Mouse (Mus musculus): ENCODE results near the gene Crybb3. TPM values are rescaled to one million over a fixed set of nuclear protein-coding genes. Genes with fewer than 3 reads are reported as not detected.
A peak's percentile ranks its signal among the peaks of the same experiment; 100 is the strongest.

Crybb3 gene
- polyA plus RNA-seq, 1 experiment from 2014 or later = 1.5 TPM

GRCm38 (mm10) chr5:113082356-113083168 lies 1.2 kb upstream of the Crybb3 start:
- ATAC-seq (peak; percentile 37; the same call in 1 of the 2 replicates), DNase-seq (ENCODE audit: low spot score) (no peak)
- Histone ChIP-seq H3K9ac (replicated peaks; ENCODE audit: low read depth) (no peak overlapping the region), H3K4me2 (replicated peaks; ENCODE audit: low read depth, low read length) (no peak overlapping the region), H3K9me3 (ENCODE audit: low read length) (no peaks in the 10 kb centered on the region), H3K36me3 (ENCODE audit: insufficient read depth, low read length) (no peaks in the 10 kb centered on the region), H3K27me3 (replicated peaks; ENCODE audit: insufficient read depth, low read length) (no peaks in the 10 kb centered on the region), H3K4me1 (ENCODE audit: insufficient read depth, low read depth, low read length) (no peaks in the 10 kb centered on the region), H3K27ac (ENCODE audit: low read length) (no peak overlapping the region), H3K4me3 (ENCODE audit: low read depth, low read length) (no peak overlapping the region)
- 42% methylated on average over 19 of the region's 19 CpGs for WGBS
- TF ChIP-seq CTCF (IDR thresholded peaks at IDR 0.05) (no peak), EP300 (IDR thresholded peaks at IDR 0.05) (no peak)

DNA sequence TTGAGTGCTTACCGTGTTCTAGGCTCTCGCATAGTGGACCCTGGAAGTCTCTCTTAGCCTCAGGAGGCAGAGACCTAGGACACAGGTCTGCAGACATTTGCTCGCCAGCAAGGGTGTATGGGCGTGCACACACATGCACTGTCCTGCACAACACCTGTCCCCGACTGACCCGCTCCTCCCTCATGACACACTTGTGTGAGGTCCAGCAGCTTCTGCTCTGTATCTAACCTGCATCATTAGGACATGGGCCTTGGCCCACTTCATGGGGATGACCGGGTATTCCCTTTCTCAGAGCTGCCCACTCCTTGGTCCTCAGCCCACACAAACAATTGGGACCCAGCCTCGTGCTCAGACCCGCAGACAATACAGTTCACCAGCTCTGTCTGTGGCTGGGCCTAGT lies 364 bp downstream of the Crybb3 start:
- no peak overlapping the region for H3K9ac ChIP-seq (replicated peaks; ENCODE audit: low read depth)
- no peak for TF ChIP-seq CTCF (IDR thresholded peaks at IDR 0.05)
- no peak for TF ChIP-seq EP300 (IDR thresholded peaks at IDR 0.05)
- no peaks in the 10 kb centered on the region for H3K36me3 ChIP-seq (ENCODE audit: insufficient read depth, low read length)
- no peak for DNase-seq (ENCODE audit: low spot score)
- H3K4me1 ChIP-seq (ENCODE audit: insufficient read depth, low read depth, low read length) = no peaks in the 10 kb centered on the region
- no peaks in the 10 kb centered on the region for H3K27me3 ChIP-seq (replicated peaks; ENCODE audit: insufficient read depth, low read length)
- H3K4me2 ChIP-seq (replicated peaks; ENCODE audit: low read depth, low read length) = no peak overlapping the region
- no peaks in the 10 kb centered on the region for H3K9me3 ChIP-seq (ENCODE audit: low read length)
- no peak overlapping the region for H3K4me3 ChIP-seq (ENCODE audit: low read depth, low read length)
- H3K27ac ChIP-seq (ENCODE audit: low read length) = no peak overlapping the region
- 90% methylated on average over 9 of the region's 9 CpGs for WGBS
- no peak for ATAC-seq

DNA sequence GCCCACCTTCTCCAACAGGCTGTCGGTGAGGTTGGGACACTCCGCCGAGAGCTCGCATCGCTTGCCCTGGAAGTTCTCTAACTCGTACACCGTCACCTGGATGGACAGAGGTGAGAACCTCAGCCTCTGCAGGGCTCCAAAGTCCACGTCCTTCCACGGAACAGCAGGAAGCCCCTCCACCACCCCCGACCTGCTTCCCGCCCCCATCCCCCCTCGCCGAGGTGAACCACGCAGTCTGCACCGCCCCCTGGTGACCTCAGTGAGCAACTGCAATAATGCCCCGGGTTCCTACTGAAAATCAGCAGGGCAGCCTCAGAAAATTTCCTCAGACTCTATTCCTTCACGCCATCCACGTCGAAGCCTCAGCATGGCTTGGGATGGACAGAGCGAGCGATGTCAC lies 1.6 kb downstream of the Crybb3 start:
- ATAC-seq (no peak), DNase-seq (ENCODE audit: low spot score) (no peak)
- Histone ChIP-seq H3K27me3 (replicated peaks; ENCODE audit: insufficient read depth, low read length) (no peaks in the 10 kb centered on the region), H3K27ac (ENCODE audit: low read length) (no peak overlapping the region), H3K9me3 (ENCODE audit: low read length) (no peaks in the 10 kb centered on the region), H3K9ac (replicated peaks; ENCODE audit: low read depth) (no peak overlapping the region), H3K36me3 (ENCODE audit: insufficient read depth, low read length) (no peaks in the 10 kb centered on the region), H3K4me2 (replicated peaks; ENCODE audit: low read depth, low read length) (no peak overlapping the region), H3K4me3 (ENCODE audit: low read depth, low read length) (no peak overlapping the region), H3K4me1 (ENCODE audit: insufficient read depth, low read depth, low read length) (no peaks in the 10 kb centered on the region)
- TF ChIP-seq EP300 (IDR thresholded peaks at IDR 0.05) (no peak), CTCF (IDR thresholded peaks at IDR 0.05) (peak; percentile 64)
- 29% methylated on average over 19 of the region's 21 CpGs for WGBS

DNA sequence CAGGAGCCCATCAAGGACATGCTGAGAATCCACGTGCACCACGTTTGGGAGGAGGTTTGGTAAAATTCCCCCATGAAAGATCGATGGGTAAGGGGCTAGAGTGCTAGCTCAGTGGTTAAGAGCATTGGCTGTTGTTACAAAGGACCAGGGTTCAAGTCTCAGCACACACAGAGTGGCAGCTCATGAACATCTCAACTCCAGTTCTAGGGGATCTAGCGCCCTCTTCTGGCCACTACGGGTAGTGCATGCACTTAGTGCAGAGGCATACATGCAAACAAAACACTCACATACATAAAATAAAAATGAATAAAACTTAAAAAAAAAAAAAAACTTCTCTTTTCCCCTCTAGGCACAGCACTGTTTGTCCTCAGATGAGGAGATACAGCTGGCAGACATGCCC lies 2.7 kb downstream of the Crybb3 start:
- TF ChIP-seq EP300 (IDR thresholded peaks at IDR 0.05) = no peak
- TF ChIP-seq CTCF (IDR thresholded peaks at IDR 0.05) = peak; percentile 65
- WGBS = 59% methylated on average over 5 of the region's 5 CpGs
- no peak overlapping the region for H3K4me3 ChIP-seq (ENCODE audit: low read depth, low read length)
- no peaks in the 10 kb centered on the region for H3K27me3 ChIP-seq (replicated peaks; ENCODE audit: insufficient read depth, low read length)
- H3K4me1 ChIP-seq (ENCODE audit: insufficient read depth, low read depth, low read length) = no peaks in the 10 kb centered on the region
- no peak overlapping the region for H3K27ac ChIP-seq (ENCODE audit: low read length)
- ATAC-seq = no peak
- DNase-seq (ENCODE audit: low spot score) = no peak
- H3K9ac ChIP-seq (replicated peaks; ENCODE audit: low read depth) = no peak overlapping the region
- no peaks in the 10 kb centered on the region for H3K36me3 ChIP-seq (ENCODE audit: insufficient read depth, low read length)
- H3K9me3 ChIP-seq (ENCODE audit: low read length) = no peaks in the 10 kb centered on the region
- no peak overlapping the region for H3K4me2 ChIP-seq (replicated peaks; ENCODE audit: low read depth, low read length)

DNA sequence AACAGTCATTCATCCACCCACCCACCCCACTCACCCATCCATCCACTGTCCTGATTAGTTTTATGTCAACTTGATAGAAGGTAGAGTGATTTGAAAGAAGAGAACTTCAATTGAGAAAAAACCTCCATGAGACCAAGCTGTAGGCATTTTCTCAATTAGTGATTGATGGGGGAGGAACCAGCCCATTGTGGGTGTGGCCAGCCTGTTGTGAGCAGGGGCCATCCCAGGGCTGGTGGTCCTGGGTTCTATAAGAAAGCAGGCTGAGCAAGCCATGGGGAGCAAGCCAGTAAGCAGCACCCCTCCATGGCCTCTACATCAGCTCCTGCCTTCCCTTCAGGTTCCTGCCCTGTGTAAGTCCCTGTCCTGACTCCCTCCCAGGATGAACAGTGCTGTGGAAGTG lies 11.4 kb downstream of the Crybb3 start, which contains the start of gene Crybb2:
Gene Crybb2 (minus strand): TSS at position 101 of the 400 bp plus-strand sequence.
- Histone ChIP-seq H3K9ac (replicated peaks; ENCODE audit: low read depth) (no peak within 1 kb of the TSS), H3K36me3 (ENCODE audit: insufficient read depth, low read length) (no peaks in the 10 kb centered on the region), H3K4me2 (replicated peaks; ENCODE audit: low read depth, low read length) (no peak within 1 kb of the TSS), H3K27ac (ENCODE audit: low read length) (no peak within 1 kb of the TSS), H3K4me1 (ENCODE audit: insufficient read depth, low read depth, low read length) (no peaks in the 10 kb centered on the region), H3K9me3 (ENCODE audit: low read length) (no peaks in the 10 kb centered on the region), H3K27me3 (replicated peaks; ENCODE audit: insufficient read depth, low read length) (no peaks in the 10 kb centered on the region), H3K4me3 (ENCODE audit: low read depth, low read length) (no peak within 1 kb of the TSS)
- ATAC-seq (no peak), DNase-seq (ENCODE audit: low spot score) (no peak)
- TF ChIP-seq CTCF (IDR thresholded peaks at IDR 0.05) (no peak), EP300 (IDR thresholded peaks at IDR 0.05) (no peak)

GRCm38 (mm10) chr5:113054308-113054707 lies 27.1 kb downstream of the Crybb3 start:
- Histone ChIP-seq H3K9ac (replicated peaks; ENCODE audit: low read depth) (no peak overlapping the region), H3K36me3 (ENCODE audit: insufficient read depth, low read length) (no peaks in the 10 kb centered on the region), H3K9me3 (ENCODE audit: low read length) (no peaks in the 10 kb centered on the region), H3K4me3 (ENCODE audit: low read depth, low read length) (no peak overlapping the region), H3K27me3 (replicated peaks; ENCODE audit: insufficient read depth, low read length) (no peaks in the 10 kb centered on the region), H3K4me1 (ENCODE audit: insufficient read depth, low read depth, low read length) (no peaks in the 10 kb centered on the region), H3K27ac (ENCODE audit: low read length) (no peak overlapping the region), H3K4me2 (replicated peaks; ENCODE audit: low read depth, low read length) (no peak overlapping the region)
- DNase-seq (ENCODE audit: low spot score) (peak; percentile 65), ATAC-seq (peak; percentile 44; the same call in 1 of the 2 replicates)
- 5% methylated on average over 16 of the region's 16 CpGs for WGBS
- TF ChIP-seq EP300 (IDR thresholded peaks at IDR 0.05) = no peak
- TF ChIP-seq CTCF (IDR thresholded peaks at IDR 0.05) = peak; percentile 100
